Mouse (Mus musculus): ENCODE measurements around the gene Camk1.

DNA sequence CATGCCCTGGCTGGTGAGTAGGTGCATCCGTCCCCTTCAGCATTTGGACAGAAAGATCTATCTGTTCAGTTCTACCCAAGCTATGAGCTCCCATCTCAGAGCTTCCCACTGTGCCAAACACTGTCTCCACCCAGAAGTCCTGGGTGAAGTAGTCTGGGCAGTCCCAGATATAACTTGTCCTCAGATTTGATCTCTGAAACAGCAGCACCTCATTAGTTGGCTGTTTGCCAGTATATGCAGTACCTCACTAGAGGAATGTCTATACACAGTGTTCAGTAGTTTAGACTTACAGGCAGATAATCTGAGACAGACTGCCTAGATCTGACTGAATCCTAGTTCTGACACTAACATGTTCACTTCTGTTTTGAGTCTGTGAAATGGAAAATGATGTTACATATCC lies 14.4 kb downstream of the Camk1 start:
- no peak for TF ChIP-seq CTCF (IDR thresholded peaks at IDR 0.05; ENCODE audit: extremely low read depth, insufficient read depth, low read length)
- TF ChIP-seq POLR2A (IDR thresholded peaks at IDR 0.05; ENCODE audit: extremely low read depth, insufficient read depth, low read length): no peak

Measured in cortical plate, adult 2 months (tissue).